Mouse (Mus musculus): Measurements from ENCODE around the gene Slc22a18. TPM values are rescaled to one million over a fixed set of nuclear protein-coding genes. Genes with fewer than 3 reads are reported as not detected.
A peak's percentile ranks its signal among the peaks of the same experiment; 100 is the strongest.

Gene Slc22a18
- polyA plus RNA-seq, 1 experiment from 2014 or later: 4.7 TPM

GRCm38 (mm10) chr7:143495104-143495961 is 21.8 kb downstream of the Slc22a18 start:
- Histone ChIP-seq H3K27ac (ENCODE audit: low read depth, low read length) (no peak overlapping the region), H3K36me3 (ENCODE audit: control insufficient read depth, insufficient read depth, low read length) (no peaks in the 10 kb centered on the region), H3K27me3 (ENCODE audit: control insufficient read depth, insufficient read depth, low read length) (peaks cover 4% of the 10 kb centered on the region; the same call in 1 of the 2 replicates), H3K4me3 (ENCODE audit: low read length) (no peak overlapping the region), H3K9ac (ENCODE audit: low read depth, low read length) (no peak overlapping the region), H3K4me2 (replicated peaks; ENCODE audit: low read depth, low read length) (no peak overlapping the region), H3K4me1 (ENCODE audit: control insufficient read depth, insufficient read depth, low read length) (no peaks in the 10 kb centered on the region), H3K9me3 (ENCODE audit: control insufficient read depth, low read length) (no peaks in the 10 kb centered on the region)
- ATAC-seq (ENCODE audit: low FRiP score, low TSS enrichment): no peak
- WGBS: 81% methylated on average over 8 of the region's 8 CpGs

GRCm38 (mm10) chr7:143498584-143498983 is 25.0 kb downstream of the Slc22a18 start:
- Histone ChIP-seq H3K9me3 (ENCODE audit: control insufficient read depth, low read length) (no peaks in the 10 kb centered on the region), H3K27ac (ENCODE audit: low read depth, low read length) (no peak overlapping the region), H3K4me2 (replicated peaks; ENCODE audit: low read depth, low read length) (no peak overlapping the region), H3K36me3 (ENCODE audit: control insufficient read depth, insufficient read depth, low read length) (no peaks in the 10 kb centered on the region), H3K9ac (ENCODE audit: low read depth, low read length) (no peak overlapping the region), H3K4me3 (ENCODE audit: low read length) (no peak overlapping the region), H3K27me3 (ENCODE audit: control insufficient read depth, insufficient read depth, low read length) (peaks cover 31% of the 10 kb centered on the region), H3K4me1 (ENCODE audit: control insufficient read depth, insufficient read depth, low read length) (no peaks in the 10 kb centered on the region)
- WGBS: 87% methylated on average over 4 of the region's 4 CpGs
- ATAC-seq (ENCODE audit: low FRiP score, low TSS enrichment): no peak

DNA sequence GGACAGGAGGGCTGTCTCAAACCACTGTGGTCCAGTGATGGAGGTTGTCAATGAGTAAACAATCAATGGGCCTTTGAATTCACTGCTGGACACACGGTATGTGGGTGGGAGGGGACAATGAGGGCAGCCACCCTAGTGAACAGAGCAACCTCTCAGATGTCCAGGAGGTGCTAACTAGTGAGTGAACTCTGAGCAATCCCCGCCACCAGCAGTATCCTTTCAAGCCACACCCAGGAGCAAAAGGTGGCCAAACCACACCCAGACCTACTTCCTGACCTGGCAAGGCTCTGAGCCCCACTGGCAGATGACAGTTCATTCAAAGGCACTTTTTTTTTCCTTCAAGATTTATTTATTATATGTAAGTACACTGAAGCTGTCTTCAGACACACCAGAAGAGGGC is 27.4 kb downstream of the Slc22a18 start:
- WGBS: 20% methylated on average over 2 of the region's 2 CpGs
- Histone ChIP-seq H3K36me3 (ENCODE audit: control insufficient read depth, insufficient read depth, low read length) (no peaks in the 10 kb centered on the region), H3K9me3 (ENCODE audit: control insufficient read depth, low read length) (no peaks in the 10 kb centered on the region), H3K27ac (ENCODE audit: low read depth, low read length) (no peak overlapping the region), H3K4me3 (ENCODE audit: low read length) (no peak overlapping the region), H3K4me2 (replicated peaks; ENCODE audit: low read depth, low read length) (no peak overlapping the region), H3K9ac (ENCODE audit: low read depth, low read length) (no peak overlapping the region), H3K4me1 (ENCODE audit: control insufficient read depth, insufficient read depth, low read length) (no peaks in the 10 kb centered on the region), H3K27me3 (ENCODE audit: control insufficient read depth, insufficient read depth, low read length) (peaks cover 37% of the 10 kb centered on the region)
- ATAC-seq (ENCODE audit: low FRiP score, low TSS enrichment): no peak

GRCm38 (mm10) chr7:143501643-143502417 is 28.3 kb downstream of the Slc22a18 start:
- no peaks in the 10 kb centered on the region for H3K4me1 ChIP-seq (ENCODE audit: control insufficient read depth, insufficient read depth, low read length)
- peak overlapping the region; percentile 44 for H3K4me3 ChIP-seq (ENCODE audit: low read length)
- H3K27ac ChIP-seq (ENCODE audit: low read depth, low read length): no peak overlapping the region
- WGBS: 5% methylated on average over 55 of the region's 55 CpGs
- no peak for ATAC-seq (ENCODE audit: low FRiP score, low TSS enrichment)
- H3K4me2 ChIP-seq (replicated peaks; ENCODE audit: low read depth, low read length): peak overlapping the region; percentile 67
- H3K9me3 ChIP-seq (ENCODE audit: control insufficient read depth, low read length): no peaks in the 10 kb centered on the region
- peak overlapping the region; percentile 40; the same call in 1 of the 2 replicates for H3K9ac ChIP-seq (ENCODE audit: low read depth, low read length)
- no peaks in the 10 kb centered on the region for H3K36me3 ChIP-seq (ENCODE audit: control insufficient read depth, insufficient read depth, low read length)
- peaks cover 37% of the 10 kb centered on the region for H3K27me3 ChIP-seq (ENCODE audit: control insufficient read depth, insufficient read depth, low read length)

- Histone ChIP-seq H3K27ac (ENCODE audit: low read depth, low read length) (no peak within 1 kb of the TSS), H3K9ac (ENCODE audit: low read depth, low read length) (peak within 1 kb of the TSS; percentile 40; the same call in 1 of the 2 replicates), H3K4me3 (ENCODE audit: low read length) (peak within 1 kb of the TSS; percentile 44), H3K9me3 (ENCODE audit: control insufficient read depth, low read length) (no peaks in the 10 kb centered on the region), H3K4me2 (replicated peaks; ENCODE audit: low read depth, low read length) (peak within 1 kb of the TSS; percentile 67), H3K4me1 (ENCODE audit: control insufficient read depth, insufficient read depth, low read length) (no peaks in the 10 kb centered on the region), H3K27me3 (ENCODE audit: control insufficient read depth, insufficient read depth, low read length) (peaks cover 37% of the 10 kb centered on the region), H3K36me3 (ENCODE audit: control insufficient read depth, insufficient read depth, low read length) (no peaks in the 10 kb centered on the region)
- WGBS: 4% methylated on average over 51 of the region's 51 CpGs
- 0 out of 2 replicates have a peak, but pooled peaks have one; percentile 14 for ATAC-seq (ENCODE audit: low FRiP score, low TSS enrichment)
Observed at GRCm38 (mm10) chr7:143502418-143503200, 29.1 kb downstream of the Slc22a18 start, which contains the start of gene Phlda2. Gene Phlda2 (minus strand): TSS chr7:143503150.

- H3K4me2 ChIP-seq (replicated peaks; ENCODE audit: low read depth, low read length): no peak overlapping the region
- no peaks in the 10 kb centered on the region for H3K36me3 ChIP-seq (ENCODE audit: control insufficient read depth, insufficient read depth, low read length)
- H3K9ac ChIP-seq (ENCODE audit: low read depth, low read length): no peak overlapping the region
- H3K27me3 ChIP-seq (ENCODE audit: control insufficient read depth, insufficient read depth, low read length): peaks cover 37% of the 10 kb centered on the region
- WGBS: 71% methylated on average over 6 of the region's 6 CpGs
- no peak overlapping the region for H3K27ac ChIP-seq (ENCODE audit: low read depth, low read length)
- no peak for ATAC-seq (ENCODE audit: low FRiP score, low TSS enrichment)
- H3K9me3 ChIP-seq (ENCODE audit: control insufficient read depth, low read length): no peaks in the 10 kb centered on the region
- H3K4me1 ChIP-seq (ENCODE audit: control insufficient read depth, insufficient read depth, low read length): no peaks in the 10 kb centered on the region
- no peak overlapping the region for H3K4me3 ChIP-seq (ENCODE audit: low read length)
Observed at GRCm38 (mm10) chr7:143503926-143504325, 30.4 kb downstream of the Slc22a18 start.

DNA sequence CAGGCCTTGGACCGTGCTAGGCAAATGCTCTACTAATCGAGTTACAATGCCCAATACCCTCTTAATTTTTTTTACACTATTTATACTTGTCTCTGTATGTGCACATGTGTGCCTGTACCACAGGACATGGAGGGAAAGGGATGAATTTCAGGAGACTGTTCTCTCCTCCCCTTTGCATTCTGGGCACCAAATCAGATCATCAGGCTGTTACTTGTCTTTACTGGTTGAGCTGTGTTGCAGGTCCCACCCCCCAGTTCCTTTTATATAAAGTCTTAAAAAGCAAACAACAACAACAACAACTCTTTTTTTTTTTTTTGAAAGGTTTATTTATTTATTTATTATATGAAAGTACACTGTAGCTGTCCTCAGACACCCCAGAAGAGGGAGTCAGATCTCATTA is 31.9 kb downstream of the Slc22a18 start:
- no peak overlapping the region for H3K9ac ChIP-seq (ENCODE audit: low read depth, low read length)
- H3K4me2 ChIP-seq (replicated peaks; ENCODE audit: low read depth, low read length): no peak overlapping the region
- no peaks in the 10 kb centered on the region for H3K4me1 ChIP-seq (ENCODE audit: control insufficient read depth, insufficient read depth, low read length)
- no peaks in the 10 kb centered on the region for H3K9me3 ChIP-seq (ENCODE audit: control insufficient read depth, low read length)
- WGBS: 90% methylated on average over 2 of the region's 2 CpGs
- ATAC-seq (ENCODE audit: low FRiP score, low TSS enrichment): no peak
- no peak overlapping the region for H3K4me3 ChIP-seq (ENCODE audit: low read length)
- no peaks in the 10 kb centered on the region for H3K36me3 ChIP-seq (ENCODE audit: control insufficient read depth, insufficient read depth, low read length)
- no peak overlapping the region for H3K27ac ChIP-seq (ENCODE audit: low read depth, low read length)
- peaks cover 33% of the 10 kb centered on the region for H3K27me3 ChIP-seq (ENCODE audit: control insufficient read depth, insufficient read depth, low read length)

DNA sequence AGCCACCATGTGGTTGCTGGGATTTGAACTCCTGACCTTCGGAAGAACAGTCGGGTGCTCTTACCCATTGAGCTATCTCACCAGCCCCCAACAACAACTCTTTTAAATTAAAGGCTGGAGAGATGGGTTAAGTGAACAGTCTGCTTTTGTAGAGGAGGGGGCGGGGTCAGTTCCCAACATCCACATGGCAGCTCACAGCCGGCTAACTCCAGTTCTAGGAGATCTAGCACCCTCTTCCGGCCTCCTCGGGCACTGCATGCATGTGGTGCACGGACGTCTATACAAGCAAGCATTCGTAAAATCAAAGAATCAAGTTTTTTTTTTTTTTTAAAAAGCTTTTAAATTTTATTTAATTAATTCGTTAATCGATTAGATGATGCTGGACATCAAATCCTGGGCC is 32.3 kb downstream of the Slc22a18 start:
- no peak overlapping the region for H3K4me3 ChIP-seq (ENCODE audit: low read length)
- H3K4me2 ChIP-seq (replicated peaks; ENCODE audit: low read depth, low read length): no peak overlapping the region
- no peaks in the 10 kb centered on the region for H3K9me3 ChIP-seq (ENCODE audit: control insufficient read depth, low read length)
- no peaks in the 10 kb centered on the region for H3K4me1 ChIP-seq (ENCODE audit: control insufficient read depth, insufficient read depth, low read length)
- 31% methylated on average over 11 of the region's 11 CpGs for WGBS
- H3K27ac ChIP-seq (ENCODE audit: low read depth, low read length): no peak overlapping the region
- H3K9ac ChIP-seq (ENCODE audit: low read depth, low read length): no peak overlapping the region
- no peak for ATAC-seq (ENCODE audit: low FRiP score, low TSS enrichment)
- peaks cover 28% of the 10 kb centered on the region for H3K27me3 ChIP-seq (ENCODE audit: control insufficient read depth, insufficient read depth, low read length)
- no peaks in the 10 kb centered on the region; the same call in 1 of the 2 replicates for H3K36me3 ChIP-seq (ENCODE audit: control insufficient read depth, insufficient read depth, low read length)
